Mouse (Mus musculus) cerebellum, adult 18-20 months (tissue): ENCODE measurements around the gene Slc35f4.
"Not testable (repeated sequence)": the region's sequence is repeated elsewhere in the genome, so short reads cannot be mapped to it uniquely, and the experiment has no call there.

ENCODE experiments used
- DNase-seq, 2 experiments: peaks; one replicate each; pipeline ENCODE4 v3.0.0; 2021

Gene Slc35f4

DNA sequence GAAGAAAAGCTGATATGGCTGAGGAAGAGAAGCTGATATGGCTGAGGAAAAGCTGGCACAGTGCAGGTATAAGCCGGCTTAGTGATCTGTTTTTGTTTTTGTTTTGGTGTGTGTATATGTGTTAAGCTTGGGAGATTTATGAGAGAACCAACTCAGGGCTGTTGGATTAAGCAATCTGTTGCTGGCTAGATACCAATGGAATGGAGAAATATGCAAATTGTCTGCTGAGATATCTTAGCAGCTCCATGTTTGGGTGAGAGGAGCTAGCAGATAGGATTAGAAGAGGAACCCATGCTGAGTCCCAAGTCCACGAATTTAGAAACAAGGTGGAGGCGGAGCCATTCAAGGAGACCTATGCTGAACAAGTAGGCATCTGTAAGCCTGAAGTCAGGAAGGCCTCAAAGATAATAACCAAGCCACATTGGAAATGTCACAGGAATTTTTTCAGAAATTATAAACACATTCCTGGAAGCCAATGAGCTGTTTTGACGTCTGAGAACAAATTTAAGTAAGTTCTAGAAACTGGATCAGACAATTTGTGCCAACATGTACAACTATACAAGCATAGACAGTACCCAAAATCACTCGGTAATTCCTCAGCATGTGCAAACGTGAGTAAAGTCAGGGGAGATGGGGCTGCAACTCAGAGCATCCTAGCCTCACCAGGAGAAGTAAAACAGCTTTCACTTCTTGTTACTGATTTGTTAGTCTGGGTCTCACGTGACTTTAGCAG is 177.5 kb downstream of the Slc35f4 start:
- no peak for DNase-seq

DNA sequence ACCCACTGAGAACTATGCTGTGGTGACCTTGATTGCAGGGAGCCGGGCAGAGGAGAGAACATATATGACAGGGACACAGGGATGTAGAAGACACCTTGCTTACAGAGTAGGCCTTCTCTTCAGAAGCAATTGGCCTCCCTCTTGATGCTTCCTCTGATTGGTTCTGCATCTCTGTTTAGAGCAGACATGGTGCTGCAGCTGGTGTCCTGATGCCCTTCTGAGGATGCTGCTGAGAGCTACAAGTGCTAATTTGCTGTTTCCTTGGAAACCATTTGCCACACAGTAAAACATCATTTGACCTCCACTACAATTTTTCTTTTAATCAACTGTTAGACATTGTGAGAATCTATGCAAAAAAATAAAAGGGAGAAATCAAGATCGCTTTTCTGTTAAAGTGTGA is 180.0 kb downstream of the Slc35f4 start:
- DNase-seq: no peak

DNA sequence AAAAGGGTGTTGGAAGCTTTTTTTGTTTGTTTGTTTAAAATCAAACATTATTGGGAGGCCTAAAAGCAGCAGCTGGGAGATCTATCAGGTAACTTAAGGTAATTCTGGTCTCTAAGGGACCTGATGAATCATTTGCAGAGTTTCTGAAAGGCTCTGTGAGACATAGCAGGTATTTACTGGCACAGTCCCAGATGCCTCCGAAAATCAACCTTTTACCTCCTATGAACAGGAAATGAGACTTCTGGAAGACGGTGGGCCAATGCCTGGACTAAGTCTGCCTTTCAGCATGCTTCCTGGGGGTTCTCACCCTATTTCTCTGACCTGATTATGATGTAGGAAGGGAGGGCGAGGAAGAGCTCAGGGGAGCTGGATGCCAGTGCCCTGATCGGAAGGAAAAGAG is 188.8 kb downstream of the Slc35f4 start:
- no peak for DNase-seq

DNA sequence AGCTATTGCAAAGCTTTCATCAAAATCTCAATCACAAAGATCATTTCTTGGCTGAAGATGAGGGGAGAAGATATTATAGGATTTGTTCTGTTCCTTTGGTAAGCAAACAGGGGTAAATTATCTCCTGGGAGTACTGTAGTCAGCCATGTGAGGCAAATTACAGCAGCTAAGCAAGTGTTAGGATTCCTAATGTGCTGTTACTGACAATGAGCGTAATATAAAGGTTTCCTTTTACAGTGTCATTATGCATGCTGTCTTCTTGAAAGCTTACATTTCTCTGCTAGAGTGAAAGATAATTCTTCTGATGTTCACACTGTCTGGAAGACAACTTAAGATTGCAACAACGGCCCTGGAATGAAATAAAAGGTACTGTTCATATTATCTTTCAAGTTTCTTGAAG is 192.0 kb downstream of the Slc35f4 start:
- DNase-seq: no peak

DNA sequence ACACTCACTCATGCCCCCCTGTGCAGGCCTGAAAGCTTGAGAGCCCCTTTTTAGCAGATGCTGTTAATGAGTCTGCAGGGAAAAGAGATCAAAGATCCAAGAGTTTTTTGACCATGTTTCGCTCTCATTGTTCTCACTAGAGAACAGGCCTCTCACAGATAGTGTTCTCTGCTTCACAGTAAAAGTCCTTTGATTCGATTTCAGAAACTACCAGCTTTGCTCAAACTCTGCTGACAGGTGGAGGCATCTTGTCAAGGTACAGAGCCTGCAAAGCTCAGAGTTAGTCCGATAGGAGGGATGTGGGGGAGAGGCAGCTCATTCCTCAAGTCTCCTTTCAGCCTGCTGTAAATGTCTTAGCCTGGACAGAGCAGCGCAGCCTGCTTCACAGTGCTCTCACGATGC is 209.4 kb downstream of the Slc35f4 start:
- no peak for DNase-seq

DNA sequence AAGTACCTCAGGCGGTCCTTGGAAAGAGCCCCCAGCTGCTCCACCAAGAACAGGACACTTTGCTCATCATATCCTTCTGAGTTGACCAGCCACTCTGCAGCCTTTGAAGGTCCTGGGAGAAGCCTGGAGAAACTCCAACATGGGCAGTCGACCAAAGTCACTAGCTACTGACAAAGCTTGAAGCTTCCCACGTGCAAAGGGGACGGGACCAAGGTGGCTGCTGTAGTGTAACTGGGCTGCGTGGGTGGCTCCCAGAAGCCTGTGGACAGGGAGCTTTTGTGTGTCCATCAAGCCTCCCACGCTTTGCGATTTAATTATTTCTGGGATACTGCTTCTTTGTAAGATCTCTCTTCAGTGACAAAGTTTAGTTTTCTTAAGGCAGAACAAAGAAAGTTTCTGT is 211.9 kb downstream of the Slc35f4 start:
- DNase-seq: peak in 1 of 2 experiments; percentile 7

DNA sequence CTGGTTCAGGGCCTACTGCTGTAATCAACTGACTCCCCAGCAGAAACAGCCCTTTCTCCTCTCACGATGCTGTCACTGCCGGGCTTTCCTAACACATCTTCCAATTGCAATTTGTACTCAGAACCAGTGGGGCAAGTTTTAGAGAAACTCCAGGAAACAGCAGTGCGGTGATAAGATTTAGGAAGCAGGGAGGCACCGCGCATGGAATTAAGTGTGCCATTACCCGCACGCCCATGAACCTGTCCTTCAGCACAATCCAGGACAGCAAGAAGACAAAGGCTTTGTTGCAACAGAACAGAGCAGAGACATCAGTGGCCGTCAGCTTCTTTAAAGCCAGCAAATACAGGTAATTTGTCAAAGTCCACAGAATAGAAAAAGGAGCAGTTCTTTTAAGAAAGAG is 212.5 kb downstream of the Slc35f4 start:
- no peak for DNase-seq

DNA sequence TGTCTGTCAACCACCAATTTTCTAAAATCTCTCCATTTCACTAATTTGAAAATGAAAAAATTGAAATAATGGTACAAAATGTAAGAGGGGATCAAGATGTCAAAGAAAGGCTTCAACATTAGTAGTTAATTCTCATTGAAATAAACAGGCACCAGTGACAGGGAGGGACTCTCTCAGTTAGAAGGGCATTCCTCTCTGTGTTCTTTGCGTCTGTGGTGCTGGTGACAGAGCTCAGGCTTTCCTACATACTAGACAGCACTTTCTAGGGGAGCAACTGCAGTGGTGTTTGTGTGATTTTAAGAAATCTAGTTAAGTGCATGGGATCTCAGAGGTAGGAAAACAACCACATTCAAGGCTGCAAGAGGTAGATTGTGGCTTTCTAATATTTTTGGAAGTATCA is 214.3 kb downstream of the Slc35f4 start:
- DNase-seq: no peak

DNA sequence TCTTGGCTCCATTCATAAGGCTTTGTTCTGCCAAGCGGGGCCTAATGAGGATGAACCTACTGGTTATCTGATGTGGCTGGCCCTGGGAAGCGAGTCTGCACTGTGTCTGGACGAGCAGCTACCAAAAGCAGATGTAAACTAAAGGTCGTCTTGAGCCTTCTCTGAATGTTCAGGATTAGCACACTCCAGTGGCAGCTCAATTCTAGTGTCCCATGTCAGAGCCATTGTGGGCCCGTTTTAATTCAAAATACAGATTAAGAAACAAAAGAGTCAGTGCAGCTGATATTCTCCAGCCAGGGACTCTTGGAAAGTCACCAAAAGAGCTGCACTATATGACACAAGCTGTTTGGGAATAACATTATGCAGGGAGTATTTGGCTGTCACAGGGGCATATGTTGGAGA is 214.8 kb downstream of the Slc35f4 start:
- DNase-seq: no peak

DNA sequence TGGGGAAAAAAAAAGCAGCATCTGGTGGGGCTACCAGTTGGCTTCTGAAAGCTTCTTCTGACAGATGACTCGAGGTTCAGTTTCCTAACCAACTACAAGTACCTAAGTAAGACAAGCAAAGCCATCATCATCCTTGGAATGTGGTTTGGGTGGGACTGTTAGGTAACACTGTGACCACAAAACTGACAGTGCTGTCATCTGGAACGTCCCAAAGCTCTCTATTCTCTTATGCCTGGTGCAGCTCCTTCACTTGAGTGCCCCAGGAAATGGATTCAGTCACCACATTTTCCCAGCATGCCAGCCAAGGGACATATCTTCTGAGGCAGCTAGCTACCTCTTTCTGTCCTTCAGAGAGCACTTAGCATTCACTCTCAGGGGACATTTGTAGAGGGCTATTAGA is 216.2 kb downstream of the Slc35f4 start:
- no peak for DNase-seq

DNA sequence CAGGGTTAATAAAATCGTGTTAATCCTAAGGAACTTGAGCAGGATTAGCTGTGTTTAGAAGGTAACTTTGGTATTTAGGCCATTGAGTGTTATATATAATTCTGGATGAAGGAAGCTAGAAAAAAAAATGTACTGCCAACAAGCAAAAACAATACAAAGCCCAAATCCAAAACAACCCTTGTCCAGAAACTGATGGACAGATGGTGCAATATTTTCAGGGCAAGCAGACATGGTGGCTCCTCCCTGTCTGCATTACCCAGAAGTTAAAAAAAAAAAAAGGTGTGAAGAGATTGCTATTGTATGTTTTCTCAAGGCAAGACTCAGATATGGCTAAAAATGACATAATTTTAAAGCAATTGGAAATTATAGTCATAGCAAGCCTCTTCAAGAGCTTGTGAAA is 217.3 kb downstream of the Slc35f4 start:
- peak; percentile 40 to 57 for DNase-seq

DNA sequence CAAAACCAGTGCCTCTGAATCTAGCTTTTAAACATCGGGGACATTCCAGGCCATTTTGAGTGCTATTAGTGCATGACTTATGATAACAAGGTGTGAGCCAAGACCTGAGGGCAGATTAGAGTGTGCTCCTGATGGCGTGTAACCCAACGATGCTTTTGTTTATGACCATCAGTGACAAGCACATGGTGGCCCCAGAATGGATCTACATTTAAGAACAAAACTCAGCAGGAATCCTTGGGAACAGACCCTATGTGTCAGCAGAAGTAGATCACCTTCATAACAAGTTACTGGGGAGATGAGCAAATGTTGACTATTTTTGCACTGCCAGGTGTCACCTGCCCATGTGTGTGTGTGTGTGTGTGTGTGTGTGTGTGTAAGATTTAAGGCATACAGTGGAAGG is 218.0 kb downstream of the Slc35f4 start:
- peak; percentile 19 to 39 for DNase-seq

DNA sequence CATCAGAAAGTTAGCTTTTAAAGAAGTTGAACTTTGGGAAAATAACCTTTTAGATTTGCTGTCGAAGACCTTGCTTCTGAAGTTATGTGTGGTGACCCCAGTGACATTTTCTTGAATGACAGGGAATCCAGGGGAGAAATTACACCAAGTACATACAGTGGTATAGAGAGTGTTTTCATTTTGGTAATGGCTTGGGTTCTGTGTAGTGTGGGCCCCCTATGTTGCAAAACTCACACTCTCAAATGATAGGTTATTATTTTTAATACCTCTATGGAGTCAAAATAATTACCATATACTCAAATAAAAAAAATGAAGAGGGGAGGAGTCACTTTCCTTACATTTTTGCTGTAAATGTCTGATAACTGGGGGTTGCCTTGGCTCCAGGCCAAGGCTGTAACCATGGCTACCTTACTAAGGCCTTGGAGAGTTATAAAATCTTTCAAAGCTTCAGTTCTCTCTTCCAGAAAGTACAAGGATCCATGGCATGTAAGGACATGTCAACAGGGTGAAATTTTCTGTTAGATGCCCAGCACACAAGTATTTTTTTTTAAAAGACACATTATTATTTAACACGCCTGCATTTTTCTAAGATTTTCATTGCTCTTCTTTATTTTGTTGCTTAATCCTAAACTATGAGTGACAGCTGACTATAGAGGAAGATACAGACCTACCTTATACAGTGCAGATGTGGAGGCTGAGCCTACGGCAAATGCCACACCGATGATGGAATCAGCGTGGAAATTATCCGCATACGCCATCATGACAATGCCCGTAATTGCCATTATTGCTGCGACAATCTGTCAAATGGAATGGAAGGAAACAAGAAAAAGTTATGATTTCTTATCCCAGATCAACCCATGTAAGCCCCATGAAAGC is 220.1 kb downstream of the Slc35f4 start:
- no peak for DNase-seq

DNA sequence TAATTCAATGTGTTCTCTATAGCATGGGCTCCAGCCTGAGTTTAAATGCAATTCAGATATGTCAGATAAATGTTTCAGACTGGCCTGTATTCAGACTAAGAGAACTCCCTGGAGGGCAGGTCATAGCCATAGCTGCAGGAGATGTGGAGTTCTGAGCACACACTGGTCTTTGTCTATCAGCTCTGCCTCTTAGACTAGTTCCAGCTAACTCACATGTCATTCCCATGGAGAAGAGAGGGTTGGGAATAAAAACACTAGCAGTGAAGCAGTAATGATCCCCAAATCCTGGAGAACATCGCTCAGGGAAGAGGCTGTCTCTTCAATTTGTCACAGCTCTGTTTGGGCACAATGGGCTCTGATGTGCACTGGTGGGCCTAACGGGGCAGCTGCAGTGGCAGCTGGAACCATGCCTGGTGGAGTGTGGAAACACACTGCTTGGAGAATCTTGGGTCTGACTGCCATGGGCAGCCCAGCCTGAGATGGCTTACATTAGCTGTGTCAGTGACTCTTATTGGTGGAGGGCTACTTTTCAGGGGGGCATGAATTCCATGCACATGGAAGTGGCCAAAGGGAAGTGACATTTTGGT is 223.5 kb downstream of the Slc35f4 start:
- no peak for DNase-seq

DNA sequence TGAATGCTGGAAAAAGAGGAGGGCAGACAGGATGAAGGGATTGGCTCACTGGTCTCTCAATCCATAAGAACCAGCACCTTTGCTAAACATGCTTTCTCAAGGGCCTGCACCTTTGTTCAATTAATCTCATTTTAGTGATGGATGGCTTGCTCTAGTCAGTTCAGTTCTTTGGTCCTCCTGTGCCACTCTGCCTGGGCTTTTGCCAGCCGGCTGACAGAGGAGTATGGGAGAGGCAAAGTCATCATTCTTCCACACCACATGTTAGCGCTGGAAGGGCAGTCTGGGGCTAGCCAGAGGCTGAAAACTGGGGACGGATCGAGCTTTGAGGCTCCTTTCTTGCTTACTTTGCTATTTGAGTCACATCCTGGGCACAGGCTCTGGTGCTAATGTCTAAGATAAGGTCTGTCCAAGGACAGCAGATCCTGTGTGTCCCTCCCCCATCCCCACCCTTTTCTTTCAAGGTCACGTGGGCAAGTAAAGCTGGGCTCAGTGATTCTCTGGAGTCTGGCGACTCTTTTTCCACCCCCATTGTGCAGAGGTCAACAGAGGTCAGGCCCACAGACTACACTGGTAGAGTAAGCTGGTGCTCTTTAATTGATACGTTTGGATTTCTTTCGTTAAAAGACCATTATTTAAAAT is 224.7 kb downstream of the Slc35f4 start:
- no peak for DNase-seq

DNA sequence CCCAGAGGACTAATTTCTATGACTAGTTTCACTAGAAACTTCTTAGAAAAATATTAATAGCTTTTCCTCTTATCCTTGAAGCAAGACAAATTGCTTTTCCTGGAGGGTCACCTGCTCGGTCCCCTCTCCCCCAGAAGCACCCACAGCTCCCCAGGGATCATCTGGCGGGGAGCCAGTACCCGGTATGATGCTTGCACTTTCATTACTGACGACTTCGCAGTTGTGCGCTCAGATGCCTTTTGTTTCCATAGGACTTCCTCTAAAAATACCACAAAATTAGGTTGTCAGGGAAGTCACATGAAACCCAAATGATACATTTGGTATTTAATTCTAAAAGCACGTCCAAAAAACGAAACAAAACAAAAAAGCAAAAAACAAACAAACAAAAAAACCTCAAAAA is 225.5 kb downstream of the Slc35f4 start:
- no peak for DNase-seq

DNA sequence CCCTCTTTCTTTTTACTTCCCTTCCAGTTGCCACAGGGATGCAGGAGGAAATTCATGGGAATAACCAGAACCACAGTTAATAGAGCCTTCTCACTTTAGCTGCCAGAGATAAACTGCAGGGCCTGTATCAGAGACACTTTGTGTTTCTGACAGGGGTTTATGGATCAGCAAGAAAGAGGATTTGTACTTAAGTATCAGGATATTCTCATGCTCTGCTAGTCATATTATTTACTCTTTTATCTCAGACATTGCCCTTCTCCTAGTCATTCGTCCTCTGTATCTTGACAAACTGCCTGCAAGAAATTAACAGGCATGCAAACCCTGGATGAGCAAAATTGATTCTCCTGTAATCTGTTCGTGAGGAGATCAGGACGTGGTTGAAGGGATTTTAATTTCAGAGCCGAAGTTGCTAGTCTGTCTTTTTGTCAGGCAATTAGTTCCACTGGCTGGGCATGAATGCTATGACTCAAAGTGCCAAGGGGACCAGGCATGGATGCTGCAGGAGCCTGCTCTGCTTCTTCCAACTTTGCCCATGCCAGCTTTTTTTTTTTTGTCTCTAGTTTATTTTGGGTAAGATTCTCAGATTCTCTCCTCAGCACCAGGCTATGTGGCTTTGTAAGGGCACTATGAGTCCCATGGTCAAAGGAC is 231.9 kb downstream of the Slc35f4 start:
- DNase-seq: peak in 1 of 2 experiments; percentile 10

DNA sequence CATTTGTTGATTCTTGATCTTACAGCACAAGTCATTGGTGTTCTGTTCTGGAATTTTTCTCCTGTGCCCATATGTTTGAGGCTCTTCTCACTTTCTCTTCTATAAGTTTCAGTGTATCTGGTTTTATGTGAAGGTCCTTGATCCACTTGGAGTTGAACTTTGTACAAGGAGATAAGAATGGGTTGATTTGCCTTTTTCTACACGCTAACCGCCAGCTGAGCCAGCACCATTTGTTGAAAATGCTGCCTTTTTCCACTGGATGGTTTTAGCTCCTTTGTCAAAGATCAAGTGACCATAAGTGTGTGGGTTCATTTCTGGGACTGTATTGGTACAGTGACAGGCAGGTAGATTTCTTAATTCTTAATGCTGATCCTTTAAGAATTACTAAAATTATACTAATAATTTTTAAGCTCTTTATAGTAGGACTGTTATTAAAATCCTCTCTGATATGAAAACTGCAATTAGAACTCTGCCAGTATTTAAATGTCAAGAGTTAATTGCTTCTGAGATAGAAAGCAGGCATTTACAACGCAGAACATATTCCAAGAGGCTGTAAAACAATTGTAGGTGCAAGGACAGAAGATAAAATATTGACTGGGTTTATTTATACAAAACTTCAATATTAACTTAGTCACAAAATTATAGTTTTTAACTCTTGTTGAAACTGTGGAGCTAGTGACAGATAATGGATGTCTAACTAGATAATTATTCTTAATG is 235.7 kb downstream of the Slc35f4 start:
- no peak for DNase-seq

DNA sequence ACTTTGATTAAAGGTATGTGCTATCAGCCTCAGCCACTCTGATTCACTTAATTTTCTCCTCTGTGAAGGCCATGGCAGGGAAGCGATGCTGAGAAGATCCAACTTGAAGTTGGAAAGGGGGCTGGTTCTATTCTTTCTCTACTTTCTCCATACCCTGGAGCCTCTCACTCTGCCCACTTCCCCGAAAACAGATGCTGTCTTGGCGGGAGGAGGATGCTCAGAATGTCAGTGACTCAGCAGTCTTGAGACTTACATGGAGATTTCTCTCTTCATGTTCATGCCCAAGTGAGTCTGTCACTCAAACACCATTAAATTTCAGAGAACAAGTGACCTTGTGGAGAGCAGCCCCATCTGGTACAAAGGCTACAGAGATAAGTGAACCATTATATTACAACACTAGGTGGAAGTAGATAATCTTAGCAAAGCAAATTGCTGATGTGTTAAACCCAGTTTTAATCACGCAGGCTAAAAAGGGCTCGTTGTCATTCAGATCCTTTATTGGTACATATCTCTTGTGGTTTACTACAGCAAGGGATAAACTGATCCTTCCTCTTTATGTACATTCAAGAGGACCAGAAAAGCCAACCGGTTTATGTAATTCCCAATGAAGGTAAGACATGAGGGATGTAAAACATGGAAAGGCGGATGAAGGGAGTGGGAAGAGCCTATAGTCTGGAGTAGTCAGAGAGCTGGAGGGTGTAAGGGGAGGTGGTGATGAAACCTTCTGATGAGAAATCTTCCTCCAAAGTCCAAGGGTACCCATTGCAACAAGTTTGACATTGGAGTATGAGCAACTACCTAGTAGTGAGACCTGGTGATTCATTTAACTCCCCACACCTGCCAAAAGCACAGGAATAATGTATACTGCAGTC is 241.8 kb downstream of the Slc35f4 start:
- no peak for DNase-seq

DNA sequence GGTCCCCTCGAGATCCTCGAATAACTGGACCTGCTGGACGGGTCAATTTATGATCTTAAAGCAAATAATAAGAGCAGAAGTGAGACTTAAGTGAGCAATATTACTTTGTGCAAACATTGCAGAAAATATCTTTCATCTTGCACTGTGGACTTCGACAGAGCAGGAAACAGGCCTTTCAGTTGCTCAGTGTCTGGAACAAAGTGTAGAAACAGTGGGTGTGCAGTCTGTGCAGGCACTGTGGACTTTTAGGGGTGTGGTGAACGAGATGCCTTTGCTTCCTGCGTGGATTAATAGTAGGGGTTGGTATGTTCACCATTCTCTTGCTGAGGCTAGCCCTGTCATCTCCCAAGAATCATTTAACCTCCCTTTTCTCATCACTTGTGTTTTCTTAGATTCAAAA is 247.0 kb downstream of the Slc35f4 start:
- DNase-seq: no peak

DNA sequence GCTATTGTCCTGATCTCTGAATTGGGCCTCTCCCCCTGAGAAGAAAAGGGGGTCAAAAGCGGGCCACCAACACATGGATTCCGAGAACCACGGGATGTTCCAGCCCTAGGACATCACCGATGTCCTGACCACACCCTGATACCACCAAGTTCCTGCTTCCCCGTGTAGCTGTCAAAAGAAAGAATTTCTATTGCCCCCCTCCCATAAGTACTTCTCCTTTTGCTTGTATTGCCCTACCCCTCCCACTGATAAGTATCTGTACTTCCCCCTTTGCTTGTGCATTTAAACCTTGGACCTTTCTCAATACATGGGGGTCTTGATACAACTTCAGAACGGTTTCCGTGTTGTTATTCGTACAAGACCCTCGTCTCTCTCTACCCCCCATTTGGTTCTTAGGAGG is 247.4 kb downstream of the Slc35f4 start:
- not testable (repeated sequence) for DNase-seq
